In the genomic region with DNA sequence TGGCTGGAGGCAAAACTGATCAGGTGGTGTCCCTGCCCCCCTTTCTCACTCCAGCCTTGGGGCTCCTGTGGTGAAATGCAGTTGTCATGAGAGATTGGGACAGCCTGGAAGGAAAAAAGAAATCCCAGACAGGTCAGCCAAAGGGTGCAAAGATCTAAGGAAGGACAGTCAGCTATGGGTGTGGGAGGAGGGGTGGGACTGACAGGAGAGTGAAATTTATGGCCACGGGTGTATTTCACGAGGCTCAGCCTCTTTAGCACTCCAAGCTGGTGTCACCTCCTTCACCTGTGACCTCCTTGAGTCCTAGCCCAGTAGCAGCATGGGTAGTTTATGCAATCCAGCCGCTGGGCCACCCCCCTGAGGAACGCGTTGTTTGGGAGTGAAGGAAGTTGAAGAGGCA, we compare ENCODE assay signal across 10 mouse cellular contexts.
DNase-seq lines count a peak whose midpoint lies in the region; ATAC-seq and TF ChIP-seq lines count a peak whose summit lies in the region.
"Had no signal": no experiment of that assay in that cellular context is flagged by ENCODE, and none has a peak within 500 bp of the region (broad histone marks: within the 10 kb centered on the region; RNA-seq: fewer than 3 reads in every experiment).

No protein-coding gene starts in this region.

- ATAC-seq in kidney, embryonic 15.5 days (replicated peaks; ENCODE audit: low FRiP score) = peak; percentile 81
- no peak for ATAC-seq in midbrain, embryonic 16.5 days
- ATAC-seq in forebrain, embryonic 13.5 days = no peak

- WGBS in lung, adult 2 months = 25% methylated on average over 5 of the region's 5 CpGs
- WGBS in kidney, embryonic 15.5 days = under 1% methylated on average over 5 of the region's 5 CpGs
- 72% methylated on average over 5 of the region's 5 CpGs for WGBS in midbrain, embryonic 16.5 days
- WGBS in forebrain, embryonic 13.5 days = 85% methylated on average over 5 of the region's 5 CpGs

- no peak for TF ChIP-seq POLR2A in lung, adult 2 months (IDR thresholded peaks at IDR 0.05; ENCODE audit: borderline replicate concordance, extremely low read depth, low read depth, low read length)

- TF ChIP-seq CTCF in lung, adult 2 months (IDR thresholded peaks at IDR 0.05; ENCODE audit: insufficient read depth, low read length) = no peak

- H3K4me2 ChIP-seq in kidney, embryonic 15.5 days = peak overlapping the region; percentile 12; the same call in 1 of the 2 replicates
- H3K4me2 ChIP-seq in midbrain, embryonic 16.5 days (ENCODE audit: low read length) = no peak overlapping the region
- H3K4me2 ChIP-seq in forebrain, embryonic 13.5 days = no peak overlapping the region
- H3K4me2 ChIP-seq: hindbrain, embryonic 12.5 days; liver, embryonic 13.5 days had no signal

- H3K9me3 ChIP-seq in kidney, embryonic 15.5 days (replicated peaks) = no peaks in the 10 kb centered on the region
- no peaks in the 10 kb centered on the region for H3K9me3 ChIP-seq in midbrain, embryonic 16.5 days (replicated peaks; ENCODE audit: control insufficient read depth, low read length, poor library complexity, severe bottlenecking)
- no peaks in the 10 kb centered on the region for H3K9me3 ChIP-seq in forebrain, embryonic 13.5 days (replicated peaks)
- H3K9me3 ChIP-seq: hindbrain, embryonic 12.5 days; liver, embryonic 13.5 days had no signal

- H3K27me3 ChIP-seq in kidney, embryonic 15.5 days = no peaks in the 10 kb centered on the region
- no peaks in the 10 kb centered on the region for H3K27me3 ChIP-seq in midbrain, embryonic 16.5 days (ENCODE audit: control insufficient read depth, insufficient read depth, low read depth, low read length)
- H3K27me3 ChIP-seq in forebrain, embryonic 13.5 days = no peaks in the 10 kb centered on the region
- H3K27me3 ChIP-seq: hindbrain, embryonic 12.5 days; liver, embryonic 13.5 days had no signal

- peak; percentile 63 to 80 for DNase-seq in lung, adult 18-20 months
- no peak for DNase-seq in lung, adult 2 months
- peak; percentile 56 for DNase-seq in gastrocnemius, postnatal 14 days
- DNase-seq in lung, postnatal 14 days = peak; percentile 43
- no peak for DNase-seq in layer of hippocampus, postnatal 10 days (ENCODE audit: low spot score in 2 of 2)
- DNase-seq: liver, embryonic 13.5 days had no signal

- H3K4me3 ChIP-seq in lung, adult 2 months (replicated peaks; ENCODE audit: extremely low read depth, low read depth, low read length) = no peak overlapping the region
- no peak overlapping the region for H3K4me3 ChIP-seq in kidney, embryonic 15.5 days (replicated peaks)
- H3K4me3 ChIP-seq in midbrain, embryonic 16.5 days (ENCODE audit: low read depth, low read length) = no peak overlapping the region
- no peak overlapping the region for H3K4me3 ChIP-seq in forebrain, embryonic 13.5 days
- H3K4me3 ChIP-seq: hindbrain, embryonic 12.5 days; liver, embryonic 13.5 days had no signal

- intact Hi-C loops in gastrocnemius, postnatal 14 days (cut with DNase I; ENCODE audit: low total_unique reads) = no loop called here

- H3K27ac ChIP-seq in kidney, embryonic 15.5 days = peak overlapping the region; percentile 57
- no peak overlapping the region for H3K27ac ChIP-seq in midbrain, embryonic 16.5 days (ENCODE audit: low read length)
- no peak overlapping the region for H3K27ac ChIP-seq in forebrain, embryonic 13.5 days
- H3K27ac ChIP-seq: hindbrain, embryonic 12.5 days; liver, embryonic 13.5 days had no signal

- H3K4me1 ChIP-seq in lung, adult 2 months (ENCODE audit: control insufficient read depth, insufficient read depth, low read length) = peaks cover 2% of the 10 kb centered on the region; the same call in 1 of the 2 replicates
- H3K4me1 ChIP-seq in kidney, embryonic 15.5 days = peaks cover 31% of the 10 kb centered on the region
- peaks cover 5% of the 10 kb centered on the region for H3K4me1 ChIP-seq in midbrain, embryonic 16.5 days (ENCODE audit: control insufficient read depth, insufficient read depth, low read length)
- peaks cover 15% of the 10 kb centered on the region for H3K4me1 ChIP-seq in forebrain, embryonic 13.5 days

- no peaks in the 10 kb centered on the region for H3K36me3 ChIP-seq in kidney, embryonic 15.5 days
- no peaks in the 10 kb centered on the region for H3K36me3 ChIP-seq in midbrain, embryonic 16.5 days (ENCODE audit: control insufficient read depth, insufficient read depth, low read length)
- no peaks in the 10 kb centered on the region for H3K36me3 ChIP-seq in forebrain, embryonic 13.5 days (ENCODE audit: poor library complexity, severe bottlenecking)
- H3K36me3 ChIP-seq: hindbrain, embryonic 12.5 days; liver, embryonic 13.5 days had no signal

- H3K9ac ChIP-seq in kidney, embryonic 15.5 days = no peak overlapping the region
- H3K9ac ChIP-seq in midbrain, embryonic 16.5 days (ENCODE audit: low read depth, low read length) = no peak overlapping the region
- H3K9ac ChIP-seq in forebrain, embryonic 13.5 days = no peak overlapping the region
- H3K9ac ChIP-seq: hindbrain, embryonic 12.5 days; liver, embryonic 13.5 days had no signal

Comparison
In these comparisons a context has a peak if more than half of its experiments do, and no peak if none do; other contexts are left out.
1. DNase-seq: peak in lung, adult 18-20 months (2 of 2), gastrocnemius, postnatal 14 days (single experiment) and lung, postnatal 14 days (single experiment); none in lung, adult 2 months (single experiment) and layer of hippocampus, postnatal 10 days (0 of 2).